In the genomic region with DNA sequence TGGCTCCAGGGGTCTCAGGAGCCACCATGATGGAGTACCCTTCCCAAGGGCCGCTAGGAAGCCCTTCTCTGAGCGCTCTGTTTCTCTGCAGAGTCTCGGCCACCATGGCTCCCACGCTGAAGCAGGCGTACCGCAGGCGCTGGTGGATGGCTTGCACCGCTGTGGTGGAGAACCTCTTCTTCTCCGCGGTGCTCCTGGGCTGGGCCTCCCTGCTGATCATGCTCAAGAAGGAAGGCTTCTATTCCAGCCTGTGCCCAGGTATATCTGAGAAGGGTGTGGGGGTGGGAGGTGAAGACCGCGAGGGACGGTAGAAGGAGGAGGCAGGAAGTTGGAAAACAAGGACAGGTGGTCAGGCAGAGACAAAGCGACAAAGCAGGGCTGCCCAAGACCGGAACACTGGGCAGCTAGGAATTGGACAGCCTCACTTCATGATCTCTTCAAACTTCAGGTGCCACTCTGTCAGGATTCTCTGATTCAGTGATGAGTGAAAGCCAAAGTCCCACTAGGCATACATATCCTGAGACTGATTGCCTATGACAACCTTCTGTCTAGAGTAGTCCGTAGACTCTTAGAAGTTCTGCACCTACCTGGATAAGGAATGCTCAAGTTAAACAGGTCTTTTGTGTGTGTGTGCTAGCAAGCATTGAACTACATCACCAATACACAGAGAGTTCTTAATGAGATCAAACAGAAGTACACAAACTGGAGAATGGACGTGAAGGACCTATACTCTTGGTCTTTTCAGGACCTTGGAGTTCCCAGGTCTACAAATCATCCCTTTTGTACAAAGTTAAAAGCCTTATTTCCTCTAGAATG, we compare ENCODE assay signal across 9 mouse cellular contexts. TPM values are rescaled to one million over a fixed set of nuclear protein-coding genes. Genes with fewer than 3 reads are reported as not detected.
A peak's percentile ranks its signal among the peaks of the same experiment; 100 is the strongest.
DNase-seq lines count a peak whose midpoint lies in the region; ATAC-seq lines count a peak whose summit lies in the region.
"Had no signal": no experiment of that assay in that cellular context is flagged by ENCODE, and none has a peak within 500 bp of the region (broad histone marks: within the 10 kb centered on the region; RNA-seq: fewer than 3 reads in every experiment).

No protein-coding gene starts in this region.

- peak overlapping the region; percentile 88 for H3K27ac ChIP-seq in heart, embryonic 16.5 days (ENCODE audit: low read length)
- H3K27ac ChIP-seq in hindbrain, embryonic 14.5 days = no peak overlapping the region
- peak overlapping the region; percentile 36; the same call in 1 of the 2 replicates for H3K27ac ChIP-seq in midbrain, embryonic 12.5 days (replicated peaks)

- ATAC-seq in heart, embryonic 16.5 days (replicated peaks; ENCODE audit: extremely low read depth, insufficient read depth, low FRiP score) = peak; percentile 6; the same call in 1 of the 2 replicates
- ATAC-seq in hindbrain, embryonic 14.5 days (ENCODE audit: low FRiP score) = peak; percentile 15; the same call in 1 of the 2 replicates
- no peak; the same call in 1 of the 2 replicates for ATAC-seq in midbrain, embryonic 12.5 days (ENCODE audit: low FRiP score, low read depth)

- no peaks in the 10 kb centered on the region for H3K36me3 ChIP-seq in heart, embryonic 16.5 days (ENCODE audit: control insufficient read depth, insufficient read depth)
- no peaks in the 10 kb centered on the region for H3K36me3 ChIP-seq in hindbrain, embryonic 14.5 days (replicated peaks; ENCODE audit: control insufficient read depth, insufficient read depth)
- 0 out of 2 replicates have a peak, but pooled peaks cover 4% of the 10 kb centered on the region for H3K36me3 ChIP-seq in midbrain, embryonic 12.5 days

- peak overlapping the region; percentile 99 for H3K4me2 ChIP-seq in heart, embryonic 16.5 days (ENCODE audit: low read depth, low read length)
- H3K4me2 ChIP-seq in hindbrain, embryonic 14.5 days (replicated peaks) = peak overlapping the region; percentile 93
- H3K4me2 ChIP-seq in midbrain, embryonic 12.5 days (replicated peaks) = peak overlapping the region; percentile 99

- H3K9ac ChIP-seq in heart, embryonic 16.5 days (ENCODE audit: low read length) = peak overlapping the region; percentile 85
- H3K9ac ChIP-seq in hindbrain, embryonic 14.5 days = peak overlapping the region; percentile 41
- peak overlapping the region; percentile 70 for H3K9ac ChIP-seq in midbrain, embryonic 12.5 days (replicated peaks)

- H3K4me3 ChIP-seq in heart, embryonic 16.5 days (ENCODE audit: low read length) = peak overlapping the region; percentile 78
- H3K4me3 ChIP-seq in hindbrain, embryonic 14.5 days (replicated peaks; ENCODE audit: low read length) = peak overlapping the region; percentile 44
- peak overlapping the region; percentile 58 for H3K4me3 ChIP-seq in midbrain, embryonic 12.5 days

- no peaks in the 10 kb centered on the region for H3K9me3 ChIP-seq in heart, embryonic 16.5 days (replicated peaks; ENCODE audit: control insufficient read depth, low read length)
- H3K9me3 ChIP-seq in hindbrain, embryonic 14.5 days (ENCODE audit: control insufficient read depth, low read length) = no peaks in the 10 kb centered on the region
- no peaks in the 10 kb centered on the region for H3K9me3 ChIP-seq in midbrain, embryonic 12.5 days

- peaks cover 5% of the 10 kb centered on the region; the same call in 1 of the 2 replicates for H3K27me3 ChIP-seq in heart, embryonic 16.5 days (ENCODE audit: control insufficient read depth, insufficient read depth, low read length)
- H3K27me3 ChIP-seq in hindbrain, embryonic 14.5 days (ENCODE audit: control insufficient read depth, insufficient read depth, low read length) = peaks cover 46% of the 10 kb centered on the region
- H3K27me3 ChIP-seq in midbrain, embryonic 12.5 days = peaks cover 43% of the 10 kb centered on the region

- 4% methylated on average over 17 of the region's 17 CpGs for WGBS in heart, embryonic 16.5 days
- WGBS in hindbrain, embryonic 14.5 days = 10% methylated on average over 17 of the region's 17 CpGs
- 10% methylated on average over 17 of the region's 17 CpGs for WGBS in midbrain, embryonic 12.5 days

- peaks cover 37% of the 10 kb centered on the region for H3K4me1 ChIP-seq in heart, embryonic 16.5 days (ENCODE audit: control insufficient read depth, insufficient read depth, low read length)
- H3K4me1 ChIP-seq in hindbrain, embryonic 14.5 days (replicated peaks; ENCODE audit: control insufficient read depth, insufficient read depth, low read length) = peaks cover 8% of the 10 kb centered on the region; the same call in 1 of the 2 replicates
- peaks cover 32% of the 10 kb centered on the region for H3K4me1 ChIP-seq in midbrain, embryonic 12.5 days

- no peak for DNase-seq in heart, adult 18-20 months
- peak; percentile 50 for DNase-seq in c-Kit-negative CD71-positive TER-119-positive erythroid progenitor cells, embryonic 14.5 days (ENCODE audit: low read depth, low spot score)
- no peak for DNase-seq in hindbrain, embryonic 14.5 days (ENCODE audit: low spot score)
- DNase-seq in right cerebral cortex, postnatal 4 days = no peak
- DNase-seq in adrenal gland, postnatal 25 days = no peak
- no peak for DNase-seq in cerebellum, postnatal 4 days (ENCODE audit: low spot score in 2 of 2)

RNA-seq across cellular contexts. Expression of gene Slc43a1, which starts 2.3 kb away (rescaled TPM):
- 8.0 and 8.7 TPM in 2 replicates for polyA plus RNA-seq in heart, embryonic 16.5 days (2015; fragmentation: Nextera tagmentation; extraction: Ambion mirVana)
- 1 to 10 TPM; 2.6 to 3.3 TPM for total RNA-seq in heart, adult 18-20 months (2021)
- 1.5 and 1.6 TPM in 2 replicates for polyA plus RNA-seq in hindbrain, embryonic 14.5 days (2014; fragmentation: Nextera tagmentation; extraction: Ambion mirVana)
- polyA plus RNA-seq in midbrain, embryonic 12.5 days (2016; fragmentation: Nextera tagmentation; extraction: Ambion mirVana) = 9.5 and 10.2 TPM in 2 replicates
- total RNA-seq in adrenal gland, postnatal 25 days (2021) = 2.4 and 4.3 TPM in 2 replicates

RNA-seq across cellular contexts. Expression of gene Timm10, which starts 14.2 kb away (rescaled TPM):
- 92.9 and 97.9 TPM in 2 replicates for polyA plus RNA-seq in heart, embryonic 16.5 days (2015; fragmentation: Nextera tagmentation; extraction: Ambion mirVana)
- total RNA-seq in heart, adult 18-20 months (2021) = 100 to 1,000 TPM; 109 to 146 TPM
- 75.8 and 83.3 TPM in 2 replicates for polyA plus RNA-seq in hindbrain, embryonic 14.5 days (2014; fragmentation: Nextera tagmentation; extraction: Ambion mirVana)
- 32.7 and 35.8 TPM in 2 replicates for polyA plus RNA-seq in midbrain, embryonic 12.5 days (2016; fragmentation: Nextera tagmentation; extraction: Ambion mirVana)
- total RNA-seq in adrenal gland, postnatal 25 days (2021) = 40.4 and 43.8 TPM in 2 replicates

RNA-seq across cellular contexts. Expression of gene Smtnl1, which starts 18.5 kb away (rescaled TPM):
- 0.21 and 0.24 TPM in 2 replicates for polyA plus RNA-seq in heart, embryonic 16.5 days (2015; fragmentation: Nextera tagmentation; extraction: Ambion mirVana)
- not detected for total RNA-seq in heart, adult 18-20 months (2021)
- not detected in 2 replicates for polyA plus RNA-seq in hindbrain, embryonic 14.5 days (2014; fragmentation: Nextera tagmentation; extraction: Ambion mirVana)
- polyA plus RNA-seq in midbrain, embryonic 12.5 days (2016; fragmentation: Nextera tagmentation; extraction: Ambion mirVana) = 0.13 TPM in 1 of 2 replicates, not detected in the other
- total RNA-seq in adrenal gland, postnatal 25 days (2021) = not detected in 2 replicates
- polyA plus RNA-seq: Patski had no signal

RNA-seq across cellular contexts. Expression of gene Ube2l6, which starts 42.3 kb away (rescaled TPM):
- polyA plus RNA-seq in heart, embryonic 16.5 days (2015; fragmentation: Nextera tagmentation; extraction: Ambion mirVana) = 102 and 110 TPM in 2 replicates
- 10 to 100 TPM; 30.0 to 33.2 TPM for total RNA-seq in heart, adult 18-20 months (2021)
- 18.6 and 24.0 TPM in 2 replicates for polyA plus RNA-seq in hindbrain, embryonic 14.5 days (2014; fragmentation: Nextera tagmentation; extraction: Ambion mirVana)
- 26.6 and 31.2 TPM in 2 replicates for polyA plus RNA-seq in midbrain, embryonic 12.5 days (2016; fragmentation: Nextera tagmentation; extraction: Ambion mirVana)
- 16.9 and 19.9 TPM in 2 replicates for total RNA-seq in adrenal gland, postnatal 25 days (2021)

RNA-seq across cellular contexts. Expression of gene Rtn4rl2, which starts 45.6 kb away (rescaled TPM):
- 1.5 and 1.7 TPM in 2 replicates for polyA plus RNA-seq in heart, embryonic 16.5 days (2015; fragmentation: Nextera tagmentation; extraction: Ambion mirVana)
- 1 to 10 TPM; 3.0 to 3.5 TPM for total RNA-seq in heart, adult 18-20 months (2021)
- 3.8 and 4.5 TPM in 2 replicates for polyA plus RNA-seq in hindbrain, embryonic 14.5 days (2014; fragmentation: Nextera tagmentation; extraction: Ambion mirVana)
- 4.1 and 5.4 TPM in 2 replicates for polyA plus RNA-seq in midbrain, embryonic 12.5 days (2016; fragmentation: Nextera tagmentation; extraction: Ambion mirVana)
- 1.2 TPM in 2 replicates for total RNA-seq in adrenal gland, postnatal 25 days (2021)
